Mouse (Mus musculus) ES-E14 (cell line): ENCODE measurements at regions not wholly inside any gene's neighbourhood (a gene's known extent, or its start where the extent isn't known, plus 50 kb on each side); places are given as distances from the start of the nearest gene placed in this dataset.

Source experiments
- DNase-seq: peaks from one replicate; pipeline ENCODE4 v3.0.0-alpha.2; 2013; ENCODE audit warnings: low read depth, low spot score
- H3K27ac ChIP-seq: 2 replicates; pipeline ENCODE4 v1.5.1; 2012; ENCODE audit warnings: low read depth, mild to moderate bottlenecking, low read length, moderate library complexity, mixed read lengths; ENCODE audit not compliant: poor library complexity, insufficient read depth, severe bottlenecking
- H3K36me3 ChIP-seq: 2 replicates; pipeline ENCODE4 v1.6.1; 2012; ENCODE audit warnings: mild to moderate bottlenecking, low read length, moderate library complexity, mixed read lengths; ENCODE audit not compliant: control insufficient read depth, poor library complexity, insufficient read depth, severe bottlenecking
- H3K4me1 ChIP-seq, 2 experiments: fragments of 150-350 bp in 1 of 2; sonication (generic) in 1 of 2; 2 replicates each; pipeline ENCODE4 v1.6.1; 2012; ENCODE audit warnings: low read length in 2 of 2, mild to moderate bottlenecking in 1 of 2, mixed read lengths in 1 of 2; ENCODE audit not compliant: control insufficient read depth in 2 of 2, insufficient read depth in 2 of 2, poor library complexity in 1 of 2
- H3K4me3 ChIP-seq, 2 experiments: fragments of 150-350 bp in 1 of 2; sonication (generic) in 1 of 2; 2 replicates each; pipeline ENCODE4 v1.5.1; 2012; ENCODE audit warnings: low read length in 2 of 2, low read depth in 1 of 2, mild to moderate bottlenecking in 1 of 2, mixed read lengths in 1 of 2; ENCODE audit not compliant: insufficient read depth in 1 of 2, poor library complexity in 1 of 2, severe bottlenecking in 1 of 2
- H3K9ac ChIP-seq: 2 replicates; pipeline ENCODE4 v1.6.1; 2012; ENCODE audit warnings: low read depth, mild to moderate bottlenecking, low read length, mixed read lengths; ENCODE audit not compliant: poor library complexity, insufficient read depth, severe bottlenecking
- H3K9me3 ChIP-seq: fragments of 150-350 bp; sonication (generic); 2 replicates; pipeline ENCODE4 v1.6.1; 2012; ENCODE audit warnings: low read depth, mild to moderate bottlenecking, low read length; ENCODE audit not compliant: control insufficient read depth, insufficient read depth
- CHD2 ChIP-seq: IDR thresholded peaks from 2 replicates; pipeline ENCODE4 v1.6.1; 2014; ENCODE audit warnings: mild to moderate bottlenecking, low read depth, low read length, inconsistent platforms
- HCFC1 ChIP-seq: IDR thresholded peaks from 2 replicates; pipeline ENCODE4 v1.6.1; 2012; ENCODE audit warnings: low read length, inconsistent platforms, borderline replicate concordance; ENCODE audit not compliant: insufficient read depth
- MAFK ChIP-seq: IDR thresholded peaks from 2 replicates; pipeline ENCODE4 v1.6.1; 2014; ENCODE audit warnings: mild to moderate bottlenecking, low read depth, low read length, inconsistent platforms; ENCODE audit not compliant: insufficient read depth
- ZC3H11A ChIP-seq: IDR thresholded peaks from 2 replicates; pipeline ENCODE4 v1.6.1; 2012; ENCODE audit warnings: low read depth, mild to moderate bottlenecking, inconsistent platforms, low read length, borderline replicate concordance
- ZNF384 ChIP-seq: IDR thresholded peaks from 2 replicates; pipeline ENCODE4 v1.6.1; 2012; ENCODE audit warnings: low read depth, low read length, inconsistent platforms
- in situ Hi-C, 2 experiments: fragments of 600-800 bp; cut with MboI; formaldehyde crosslinking; loops; one replicate each; pipeline ENCODE4 v1.15.1; 2025; ENCODE audit warnings: low sequenced_read_pairs in 2 of 2, inconsistent platforms in 1 of 2; ENCODE audit not compliant: unreplicated experiment in 2 of 2

GRCm38 (mm10) chr16:39102151-39102550, 209.7 kb downstream of the Igsf11 start:
- Histone ChIP-seq H3K9me3 (no peaks in the 10 kb centered on the region), H3K27ac (no peak overlapping the region), H3K36me3 (no peaks in the 10 kb centered on the region), H3K9ac (no peak overlapping the region), H3K4me3 (no peak overlapping the region), H3K4me1 (no peaks in the 10 kb centered on the region)
- DNase-seq = peak; percentile 47
- in situ Hi-C loops = no loop called here
- TF ChIP-seq CHD2 = no peak
- no peak for TF ChIP-seq MAFK
- TF ChIP-seq ZC3H11A = no peak
- TF ChIP-seq HCFC1 = no peak
- no peak for TF ChIP-seq ZNF384

- Histone ChIP-seq H3K36me3 (no peaks in the 10 kb centered on the region), H3K9me3 (no peaks in the 10 kb centered on the region), H3K4me1 (no peaks in the 10 kb centered on the region), H3K9ac (no peak overlapping the region), H3K4me3 (no peak overlapping the region), H3K27ac (no peak overlapping the region)
- in situ Hi-C loops = no loop called here
- no peak for DNase-seq
- TF ChIP-seq CHD2 = no peak
- TF ChIP-seq ZNF384 = no peak
- no peak for TF ChIP-seq HCFC1
- no peak for TF ChIP-seq MAFK
- TF ChIP-seq ZC3H11A = no peak
Observed at GRCm38 (mm10) chr16:39103360-39104095, 211.1 kb downstream of the Igsf11 start.

GRCm38 (mm10) chr16:39109383-39110033, 217.0 kb downstream of the Igsf11 start:
- in situ Hi-C loops = no loop called here

GRCm38 (mm10) chr16:39110089-39110488, 217.6 kb downstream of the Igsf11 start:
- Histone ChIP-seq H3K27ac (no peak overlapping the region), H3K9ac (no peak overlapping the region), H3K9me3 (no peaks in the 10 kb centered on the region), H3K36me3 (no peaks in the 10 kb centered on the region), H3K4me1 (no peaks in the 10 kb centered on the region), H3K4me3 (no peak overlapping the region)
- DNase-seq = no peak
- in situ Hi-C loops = no loop called here
- no peak for TF ChIP-seq HCFC1
- no peak for TF ChIP-seq MAFK
- no peak for TF ChIP-seq ZC3H11A
- no peak for TF ChIP-seq CHD2
- no peak for TF ChIP-seq ZNF384

More at GRCm38 (mm10) chr16:39109383-39110033, 217.0 kb downstream of the Igsf11 start:
- no peak overlapping the region for H3K4me3 ChIP-seq
- H3K27ac ChIP-seq = no peak overlapping the region
- no peak for TF ChIP-seq HCFC1
- TF ChIP-seq CHD2 = no peak
- no peak for TF ChIP-seq MAFK
- peak; percentile 58; the same call in 1 of the 2 replicates for TF ChIP-seq ZC3H11A
- peak; percentile 100 for TF ChIP-seq ZNF384
- H3K9ac ChIP-seq = no peak overlapping the region
- DNase-seq = peak; percentile 43
- no peaks in the 10 kb centered on the region for H3K9me3 ChIP-seq
- H3K36me3 ChIP-seq = no peaks in the 10 kb centered on the region
- no peaks in the 10 kb centered on the region for H3K4me1 ChIP-seq
